Mouse (Mus musculus) thymus, adult 2 months (tissue): ENCODE results near the gene Cenpm.

Source experiments
- CTCF ChIP-seq: fragments of 200-500 bp; IDR thresholded peaks from 2 replicates; pipeline ENCODE4 v1.5.1; 2012; ENCODE audit warnings: mild to moderate bottlenecking, control low read depth, low read length, moderate library complexity, borderline replicate concordance; ENCODE audit not compliant: control insufficient read depth, poor library complexity, insufficient read depth; ENCODE audit errors: extremely low read depth
- POLR2A ChIP-seq: fragments of 200-500 bp; IDR thresholded peaks from 2 replicates; pipeline ENCODE4 v1.6.1; 2012; ENCODE audit warnings: mild to moderate bottlenecking, low read length, control low read depth, moderate library complexity; ENCODE audit not compliant: control insufficient read depth, poor library complexity, insufficient read depth; ENCODE audit errors: extremely low read depth

DNA sequence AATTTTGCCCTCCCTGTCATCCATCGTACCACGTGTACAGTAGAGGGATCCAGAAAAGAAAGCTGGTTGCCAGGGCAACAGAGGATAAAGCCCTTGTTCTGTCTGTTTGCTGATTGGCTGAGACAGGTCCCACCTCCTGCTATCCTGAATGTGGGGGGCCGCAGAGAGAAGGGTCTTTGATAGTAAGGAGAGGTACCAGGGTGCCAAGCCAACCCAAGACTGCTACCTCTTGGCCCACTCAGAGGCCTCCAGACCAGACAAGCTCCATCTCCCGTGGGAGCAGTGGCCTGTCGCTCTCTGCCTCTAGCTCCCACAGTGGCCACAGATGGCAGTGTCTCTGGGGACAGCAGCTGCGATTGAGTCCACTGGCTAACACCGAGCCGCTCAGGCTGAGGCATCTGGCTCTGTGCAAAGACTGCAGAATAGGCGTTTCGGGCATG is 11.4 kb upstream of the Cenpm start:
- TF ChIP-seq CTCF = no peak
- TF ChIP-seq POLR2A = no peak
